Mouse (Mus musculus): Measurements from ENCODE around the gene Dtnb.
A peak's percentile ranks its signal among the peaks of the same experiment; 100 is the strongest.

Gene Dtnb

GRCm38 (mm10) chr12:3572581-3573397 lies 608 bp downstream of the Dtnb start:
- peak in 1 of 2 experiments; percentile 10 for DNase-seq (ENCODE audit: low spot score in 2 of 2)

- no peak for DNase-seq (ENCODE audit: low spot score in 2 of 2)
Observed at GRCm38 (mm10) chr12:3573410-3573809, 1.2 kb downstream of the Dtnb start.

- DNase-seq (ENCODE audit: low spot score in 2 of 2), result no peak
Observed at GRCm38 (mm10) chr12:3574670-3575069, 2.5 kb downstream of the Dtnb start.

- no peak for DNase-seq (ENCODE audit: low spot score in 2 of 2)
Observed at GRCm38 (mm10) chr12:3579958-3580530, 7.9 kb downstream of the Dtnb start.

GRCm38 (mm10) chr12:3582604-3583003 lies 10.4 kb downstream of the Dtnb start:
- DNase-seq (ENCODE audit: low spot score in 2 of 2), result no peak

- no peak for DNase-seq (ENCODE audit: low spot score in 2 of 2)
Observed at GRCm38 (mm10) chr12:3585525-3585924, 13.3 kb downstream of the Dtnb start.

GRCm38 (mm10) chr12:3587010-3587409 lies 14.8 kb downstream of the Dtnb start:
- DNase-seq (ENCODE audit: low spot score in 2 of 2), result no peak

- no peak for DNase-seq (ENCODE audit: low spot score in 2 of 2)
Observed at GRCm38 (mm10) chr12:3590039-3590438, 17.9 kb downstream of the Dtnb start.

GRCm38 (mm10) chr12:3591595-3591994 lies 19.4 kb downstream of the Dtnb start:
- no peak for DNase-seq (ENCODE audit: low spot score in 2 of 2)

GRCm38 (mm10) chr12:3602786-3603185 lies 30.6 kb downstream of the Dtnb start:
- DNase-seq (ENCODE audit: low spot score in 2 of 2), result no peak

GRCm38 (mm10) chr12:3606202-3606601 lies 34.0 kb downstream of the Dtnb start:
- DNase-seq (ENCODE audit: low spot score in 2 of 2), result no peak

GRCm38 (mm10) chr12:3609747-3610146 lies 37.6 kb downstream of the Dtnb start:
- no peak for DNase-seq (ENCODE audit: low spot score in 2 of 2)

- no peak for DNase-seq (ENCODE audit: low spot score in 2 of 2)
Observed at GRCm38 (mm10) chr12:3611871-3612270, 39.7 kb downstream of the Dtnb start.

- no peak for DNase-seq (ENCODE audit: low spot score in 2 of 2)
Observed at GRCm38 (mm10) chr12:3615041-3615440, 42.9 kb downstream of the Dtnb start.

- no peak for DNase-seq (ENCODE audit: low spot score in 2 of 2)
Observed at GRCm38 (mm10) chr12:3618144-3619020, 46.2 kb downstream of the Dtnb start.

GRCm38 (mm10) chr12:3619021-3619367 lies 46.8 kb downstream of the Dtnb start:
- no peak for DNase-seq (ENCODE audit: low spot score in 2 of 2)

GRCm38 (mm10) chr12:3626880-3627279 lies 54.7 kb downstream of the Dtnb start:
- DNase-seq (ENCODE audit: low spot score in 2 of 2), result no peak

- DNase-seq (ENCODE audit: low spot score in 2 of 2), result no peak
Observed at GRCm38 (mm10) chr12:3641931-3642330, 69.8 kb downstream of the Dtnb start.

GRCm38 (mm10) chr12:3656799-3657198 lies 84.6 kb downstream of the Dtnb start:
- no peak for DNase-seq (ENCODE audit: low spot score in 2 of 2)

GRCm38 (mm10) chr12:3657234-3657633 lies 85.1 kb downstream of the Dtnb start:
- no peak for DNase-seq (ENCODE audit: low spot score in 2 of 2)

- no peak for DNase-seq (ENCODE audit: low spot score in 2 of 2)
Observed at GRCm38 (mm10) chr12:3657786-3658185, 85.6 kb downstream of the Dtnb start.

GRCm38 (mm10) chr12:3659554-3660311 lies 87.6 kb downstream of the Dtnb start:
- no peak for DNase-seq (ENCODE audit: low spot score in 2 of 2)

Data from heart, adult 9 months (tissue).